Mouse (Mus musculus): Measurements from ENCODE around the gene Hpse2.
"Not testable (repeated sequence)": the region's sequence is repeated elsewhere in the genome, so short reads cannot be mapped to it uniquely, and the experiment has no call there.

Hpse2 gene

DNA sequence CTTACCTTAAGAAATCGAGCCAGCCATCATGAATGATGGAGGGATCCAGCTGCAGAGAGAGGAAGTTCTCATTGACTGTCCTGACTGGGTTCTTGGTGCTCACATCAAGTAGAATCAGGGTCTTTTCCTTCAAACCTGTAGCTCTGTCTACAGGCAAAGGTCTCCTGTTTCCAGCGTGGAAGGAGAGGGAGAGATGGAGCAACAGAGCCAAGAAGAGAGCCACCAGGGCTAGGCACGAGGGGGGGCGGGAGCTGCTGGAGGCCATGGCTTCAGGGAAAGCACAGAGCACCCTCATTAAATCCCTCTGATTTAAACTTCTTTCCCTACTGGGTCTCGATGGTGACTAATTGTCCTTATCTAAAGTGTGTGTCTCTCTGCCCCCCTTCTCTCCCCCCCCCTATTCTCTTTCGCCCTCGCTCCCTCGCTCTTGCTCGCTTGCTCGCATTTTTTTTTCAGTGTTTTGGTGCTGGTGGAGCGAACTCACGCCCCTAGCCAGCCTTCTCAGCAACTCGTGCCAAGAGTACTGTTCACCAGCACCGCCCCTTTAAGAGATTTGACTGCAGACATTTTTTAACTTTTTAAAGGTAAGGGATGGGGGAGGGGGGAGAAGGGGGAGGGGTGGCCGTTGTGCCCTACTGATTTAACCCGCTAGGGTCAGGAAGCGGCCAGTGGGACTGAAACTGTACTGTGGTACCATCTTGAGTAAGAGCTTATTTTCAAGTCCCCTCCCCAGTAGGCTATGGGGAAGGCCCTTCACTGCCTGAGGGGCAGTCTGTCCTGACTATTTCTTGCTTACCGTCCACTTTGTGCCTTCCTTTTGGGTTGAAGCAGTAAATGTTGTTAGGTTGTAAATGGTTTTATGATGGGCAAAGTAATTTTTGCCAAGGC, at the start of gene Hpse2:
Gene Hpse2, minus strand, starts transcription at position 339 of the 888 bp plus-strand sequence.
- POLR2A ChIA-PET: no interaction called here
- CTCF ChIA-PET: interaction anchor here in 1 of 4 experiments (0.6 kb wide), 1 partner anchor 596 kb away, joined by 3 read pairs; no protein-coding TSS in a partner anchor

DNA sequence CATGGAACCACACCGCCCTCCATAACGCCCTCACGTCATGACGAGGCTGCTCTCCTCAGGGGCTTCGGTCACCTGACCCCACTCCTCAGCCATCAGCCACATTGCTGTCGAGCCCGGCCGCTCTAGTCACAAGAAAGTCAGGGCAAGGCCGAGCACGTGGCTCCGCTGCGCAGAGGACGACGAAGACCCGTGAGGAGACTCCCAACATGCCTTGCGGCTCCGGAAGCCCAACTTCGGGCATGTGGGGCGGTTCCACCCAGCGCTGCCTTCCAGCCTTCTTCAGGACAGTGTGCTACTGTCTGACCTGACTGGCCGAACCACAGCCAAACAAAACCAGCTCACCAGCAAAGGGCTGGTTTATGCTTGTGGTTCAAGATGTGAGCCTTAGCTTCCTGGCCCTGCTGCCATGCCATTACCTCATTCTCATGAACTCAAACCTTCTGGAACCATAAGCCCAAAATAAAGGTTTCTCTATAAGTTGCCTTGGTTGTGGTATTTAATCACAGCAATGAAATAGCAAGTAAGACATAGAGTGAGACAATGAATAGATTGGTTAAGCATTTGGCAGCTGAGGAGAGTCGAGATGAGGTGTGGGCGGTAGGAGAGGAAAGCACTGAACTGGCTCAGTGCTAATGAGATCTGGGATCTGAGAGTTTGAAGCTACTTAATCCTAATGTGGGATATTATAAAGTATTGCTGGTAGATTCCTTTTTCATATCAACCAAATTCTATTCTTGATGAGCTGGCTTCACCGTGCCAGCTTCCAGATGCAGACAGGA, 39.5 kb upstream of the Hpse2 start:
- POLR2A ChIA-PET: interaction anchor here in 1 of 4 experiments (1.0 to 1.3 kb wide), 3 partner anchors 13 to 16 kb away, joined by 3 read pairs; no protein-coding TSS in a partner anchor
- CTCF ChIA-PET: no interaction called here

DNA sequence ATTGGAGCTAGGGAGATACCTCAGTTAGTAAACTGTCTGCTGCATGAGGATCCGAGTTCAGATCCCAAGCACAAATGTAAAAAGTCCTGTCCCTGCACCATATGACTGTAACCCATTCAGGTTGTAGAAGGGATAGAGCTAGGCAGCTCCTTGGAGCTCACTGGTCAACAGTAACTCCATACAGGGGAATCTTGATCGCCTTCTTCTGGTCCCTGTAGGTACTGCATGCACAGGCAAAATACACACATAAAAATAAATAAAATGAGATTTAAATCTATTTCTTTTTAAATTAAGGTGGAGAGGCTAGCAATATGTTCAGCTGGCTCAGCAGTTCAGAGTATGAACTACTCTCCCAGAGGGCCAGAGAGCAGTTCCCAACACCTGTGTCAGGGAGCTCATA, 35.9 kb upstream of the Hpse2 start:
- ChIA-PET CTCF (interaction anchor here in 3 of 4 experiments (0.6 to 1.4 kb wide), 11 partner anchors 11 to 629 kb away, joined by 3 to 5 read pairs (median 3); no protein-coding TSS in a partner anchor), POLR2A (interaction anchor here in 2 of 4 experiments (0.5 to 2.8 kb wide), 5 partner anchors 11 to 638 kb away, joined by 3 to 10 read pairs (median 4); partner anchors contain the start of gene Cnnm1 (in 2 of the 2))

DNA sequence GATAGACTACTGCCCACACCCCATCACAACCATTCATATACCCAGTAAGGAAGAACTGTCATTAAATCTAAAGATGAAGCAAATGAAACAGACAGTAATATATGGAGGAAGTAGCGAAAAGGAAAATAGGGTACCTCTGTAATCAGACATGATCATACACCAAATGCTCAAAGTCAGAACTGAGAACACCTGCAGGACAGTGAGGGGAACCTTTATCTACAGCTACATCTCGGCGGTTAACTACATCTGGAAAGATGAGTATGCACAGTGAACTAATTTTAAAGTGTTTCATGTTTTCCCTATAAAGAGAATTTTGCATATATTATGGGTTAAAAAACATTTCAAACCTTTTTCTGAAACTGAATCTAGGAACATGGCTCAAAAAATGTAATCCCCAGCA, 32.4 kb upstream of the Hpse2 start:
- ChIA-PET CTCF (interaction anchor here in 3 of 4 experiments (0.6 to 0.8 kb wide), 4 partner anchors 17 to 1122 kb away, joined by 3 read pairs; partner anchors contain the start of gene Got1 (in 1 of the 3)), POLR2A (no interaction called here)

DNA sequence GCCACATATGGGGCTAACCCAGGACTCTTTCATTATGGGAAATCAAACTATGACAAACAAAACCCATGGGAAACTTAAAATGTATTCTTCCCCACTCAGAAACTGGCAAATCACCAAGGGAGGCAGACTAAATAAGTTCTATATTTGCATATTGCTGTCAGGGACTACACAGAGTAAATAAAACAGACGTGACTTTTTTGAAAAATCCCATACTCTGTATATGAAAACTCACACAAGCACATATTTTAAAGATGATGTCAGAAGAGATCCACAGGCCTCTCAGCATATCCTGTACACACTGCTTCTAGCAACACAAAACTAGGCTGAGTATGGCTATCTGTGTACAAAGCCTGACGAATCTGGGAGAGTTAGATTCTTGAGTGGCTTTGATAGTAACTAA, 27.4 kb upstream of the Hpse2 start:
- POLR2A ChIA-PET: no interaction called here
- CTCF ChIA-PET: no interaction called here

DNA sequence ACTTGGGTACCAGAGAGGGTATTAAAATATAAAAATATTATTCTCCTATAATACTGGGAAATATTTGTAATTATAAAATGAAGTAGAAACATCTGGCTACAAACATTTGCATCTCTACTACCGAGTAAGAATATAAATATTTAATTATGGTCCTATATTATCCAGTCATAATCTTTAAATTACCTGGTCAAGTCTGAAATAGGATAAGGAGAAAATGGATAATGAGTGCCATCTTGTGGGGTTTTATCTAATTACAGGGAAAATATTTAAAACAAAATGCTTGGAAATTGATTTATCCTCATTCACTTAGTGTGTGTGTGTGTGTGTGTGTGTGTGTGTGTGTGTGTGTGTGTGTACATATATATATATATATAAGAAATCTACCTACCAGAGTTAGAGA, 19.0 kb upstream of the Hpse2 start:
- ChIA-PET CTCF (no interaction called here), POLR2A (no interaction called here)

DNA sequence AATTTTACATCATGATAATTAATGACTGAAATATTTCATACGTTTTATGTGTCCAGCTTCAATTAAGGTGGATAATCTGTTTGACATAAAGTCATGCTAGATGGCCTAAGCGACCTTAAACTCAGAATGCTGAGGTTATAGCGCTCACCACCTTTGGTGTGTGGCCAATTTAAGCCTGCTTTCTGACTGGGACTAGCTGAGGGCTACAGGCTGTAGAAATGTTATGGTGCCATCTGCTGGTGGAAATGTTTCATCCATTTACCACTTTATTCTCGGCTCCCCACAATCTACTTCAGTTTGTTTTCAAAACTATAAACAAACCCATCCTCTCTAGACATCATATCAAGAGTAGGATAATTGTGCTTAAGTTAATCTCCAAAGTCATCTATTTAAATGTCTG, 8.2 kb upstream of the Hpse2 start:
- CTCF ChIA-PET: interaction anchor here (0.5 to 2.1 kb wide), 16 partner anchors 10 to 611 kb away, joined by 3 to 14 read pairs (median 4); partner anchors contain the start of gene Slc25a28 (in 1 of the 4)
- POLR2A ChIA-PET: interaction anchor here in 2 of 4 experiments (0.8 to 1.3 kb wide), 3 partner anchors 39 to 601 kb away, joined by 3 read pairs; no protein-coding TSS in a partner anchor

DNA sequence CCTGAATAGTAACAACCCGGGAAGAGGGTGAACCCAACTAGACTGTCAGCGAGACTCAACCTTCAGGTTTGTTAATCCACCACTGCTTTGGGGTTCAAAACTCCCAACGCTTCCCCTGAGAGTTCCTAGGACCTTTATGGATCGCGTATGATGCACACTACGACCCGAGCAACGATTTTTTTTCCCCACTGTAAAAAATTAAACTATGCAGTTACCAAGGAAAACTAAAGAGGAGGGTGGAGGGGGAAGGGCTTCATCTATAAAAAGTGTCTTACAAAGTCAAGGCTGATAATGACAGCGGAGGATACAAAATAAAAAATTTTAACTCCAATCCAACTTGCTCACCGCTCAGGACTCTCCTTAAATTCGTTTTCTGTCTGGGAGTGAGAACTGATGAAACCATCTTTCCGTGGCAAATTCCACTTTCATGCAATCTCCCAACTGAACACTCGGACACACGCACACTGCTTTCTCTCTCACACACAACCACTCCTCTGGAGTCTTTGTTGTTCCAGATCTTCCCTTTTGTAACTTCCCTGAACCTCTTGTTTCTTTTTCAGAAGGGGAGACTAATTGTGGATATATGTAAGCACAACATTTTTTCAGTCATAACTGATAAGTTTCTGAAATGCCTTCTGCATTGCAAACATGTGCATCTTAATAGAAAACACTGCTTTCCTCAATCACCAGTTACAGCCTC, 934 bp downstream of the Hpse2 start:
- CTCF ChIA-PET: no interaction called here
- POLR2A ChIA-PET: no interaction called here

DNA sequence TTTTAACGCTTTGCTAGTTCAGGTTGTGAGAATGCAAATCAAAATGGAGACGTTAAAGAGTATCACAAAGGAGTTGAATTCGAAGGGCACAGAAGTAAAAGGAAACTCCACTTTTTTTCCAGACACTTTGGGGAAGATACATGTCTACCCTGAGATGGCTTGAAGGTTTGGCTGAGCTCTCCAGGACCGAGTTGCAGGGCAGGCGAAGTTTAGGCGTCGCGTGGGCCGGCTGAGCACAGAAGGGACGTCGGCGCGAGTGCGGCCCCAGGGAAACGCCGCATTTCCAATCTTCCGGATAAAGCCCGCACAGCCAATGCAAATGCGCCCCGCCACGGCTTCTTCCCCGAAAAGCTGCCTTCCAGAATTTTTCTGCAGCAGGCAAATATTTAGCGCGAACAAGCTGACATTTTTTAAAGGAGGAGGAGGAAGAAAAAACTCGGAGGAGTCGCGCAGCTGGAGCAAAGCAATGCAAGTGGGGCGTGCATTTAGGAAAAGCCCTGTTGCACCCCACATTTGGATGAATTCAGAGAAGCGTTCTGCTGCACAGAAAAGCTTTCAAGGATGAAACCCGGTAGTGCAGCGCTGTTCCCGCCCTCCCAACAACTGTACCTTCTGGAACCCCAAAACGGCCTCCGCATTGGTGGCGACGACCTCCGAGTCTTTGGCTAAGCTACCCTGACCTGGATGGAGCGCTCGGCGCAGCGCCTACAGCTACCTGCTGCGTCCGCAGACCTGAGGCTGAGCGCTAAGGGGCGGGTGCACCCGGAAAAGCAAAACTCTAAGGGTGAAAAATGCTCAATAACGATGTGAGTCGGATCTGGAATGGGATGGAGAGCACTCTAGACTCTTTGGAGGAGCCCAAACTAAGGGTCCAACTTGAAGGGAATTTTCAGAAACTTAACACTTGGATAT, 1.9 kb downstream of the Hpse2 start:
- POLR2A ChIA-PET: no interaction called here
- CTCF ChIA-PET: interaction anchor here in 2 of 4 experiments (1.1 to 1.2 kb wide), 2 partner anchors 10 to 357 kb away, joined by 3 to 5 read pairs; no protein-coding TSS in a partner anchor

DNA sequence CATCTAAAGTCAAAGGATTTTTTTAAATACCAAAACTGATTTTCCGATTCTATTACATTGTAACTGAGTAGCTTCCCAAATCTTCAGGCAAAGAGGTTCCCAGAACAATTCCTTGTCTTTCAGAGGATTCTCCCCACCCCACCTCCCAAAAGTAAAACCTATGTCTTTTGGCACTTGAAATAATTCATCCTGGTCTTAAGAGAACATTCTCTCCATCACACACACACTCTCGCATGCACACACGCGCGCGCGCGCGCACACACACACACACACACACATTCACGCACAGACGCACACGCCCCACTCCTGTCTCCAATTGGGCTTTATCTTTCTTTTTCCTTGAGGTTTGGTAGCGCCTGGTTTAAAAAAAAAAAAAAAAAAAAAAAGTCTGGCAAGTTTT, 2.7 kb downstream of the Hpse2 start:
- ChIA-PET POLR2A (no interaction called here), CTCF (interaction anchor here in 1 of 4 experiments (1.2 kb wide), 2 partner anchors 356 to 590 kb away, joined by 3 to 4 read pairs; no protein-coding TSS in a partner anchor)

DNA sequence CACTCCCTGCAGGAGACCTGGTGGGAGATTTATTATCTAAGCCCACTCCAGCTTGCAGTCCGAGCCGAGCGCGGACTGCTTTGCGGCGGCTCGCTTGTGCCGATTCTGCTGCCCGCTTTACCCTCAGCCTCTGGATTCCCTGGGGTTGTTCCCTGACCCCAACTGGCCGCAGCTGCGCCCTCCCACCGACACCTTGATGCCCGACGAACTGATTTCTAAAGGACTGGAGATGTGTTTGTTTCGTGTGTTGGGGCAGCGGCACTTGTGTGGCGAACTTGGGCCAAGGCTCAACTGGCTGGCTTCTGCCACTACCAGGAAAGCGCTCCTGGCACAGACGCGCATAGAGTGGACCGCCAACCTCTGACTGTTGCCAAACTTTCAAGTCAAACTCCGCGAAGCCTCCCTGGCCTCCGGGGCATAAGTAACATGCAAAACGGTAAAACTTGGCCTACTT, 3.1 kb downstream of the Hpse2 start:
- POLR2A ChIA-PET: interaction anchor here in 2 of 4 experiments (0.5 to 0.7 kb wide), 3 partner anchors 13 to 139 kb away, joined by 3 to 6 read pairs (median 4); no protein-coding TSS in a partner anchor

DNA sequence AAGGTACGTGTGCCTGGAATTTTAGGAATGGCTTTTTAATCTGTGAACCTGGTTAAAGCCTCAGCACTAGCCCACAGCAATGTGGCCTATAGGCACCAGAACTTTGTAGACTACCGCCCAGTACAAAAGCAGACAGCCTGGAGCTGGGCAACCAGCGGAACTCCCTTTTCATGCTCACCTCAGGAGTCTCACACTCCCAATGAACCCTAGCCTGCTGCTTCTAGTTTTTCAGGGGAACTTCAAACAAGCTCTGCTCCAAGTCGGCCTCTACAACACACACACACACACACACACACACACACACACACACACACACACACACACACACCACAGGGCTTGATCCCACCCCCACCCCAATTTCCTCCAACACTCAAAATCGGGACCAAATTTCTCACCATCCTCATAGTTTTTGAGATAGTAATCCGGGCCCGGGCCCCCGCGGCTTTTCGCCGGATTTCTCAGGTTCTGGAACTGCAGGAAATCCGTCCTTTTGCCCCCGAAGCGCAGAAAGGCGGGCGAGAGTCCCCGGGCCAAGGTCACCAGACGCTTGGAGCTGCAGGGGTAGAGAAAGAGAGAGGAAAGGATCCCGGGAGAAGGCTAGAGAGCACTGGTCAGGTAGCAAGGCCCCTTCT, 3.7 kb downstream of the Hpse2 start:
- ChIA-PET POLR2A (interaction anchor here in 2 of 4 experiments (0.5 to 1.0 kb wide), 4 partner anchors 12 to 139 kb away, joined by 3 to 6 read pairs (median 4); no protein-coding TSS in a partner anchor), CTCF (interaction anchor here in 1 of 4 experiments (1.2 kb wide), 1 partner anchor 589 kb away, joined by 4 read pairs; no protein-coding TSS in a partner anchor)

More for the DNA sequence above, 3.1 kb downstream of the Hpse2 start:
- CTCF ChIA-PET: interaction anchor here in 1 of 4 experiments (1.2 kb wide), 2 partner anchors 356 to 590 kb away, joined by 3 to 4 read pairs; no protein-coding TSS in a partner anchor

DNA sequence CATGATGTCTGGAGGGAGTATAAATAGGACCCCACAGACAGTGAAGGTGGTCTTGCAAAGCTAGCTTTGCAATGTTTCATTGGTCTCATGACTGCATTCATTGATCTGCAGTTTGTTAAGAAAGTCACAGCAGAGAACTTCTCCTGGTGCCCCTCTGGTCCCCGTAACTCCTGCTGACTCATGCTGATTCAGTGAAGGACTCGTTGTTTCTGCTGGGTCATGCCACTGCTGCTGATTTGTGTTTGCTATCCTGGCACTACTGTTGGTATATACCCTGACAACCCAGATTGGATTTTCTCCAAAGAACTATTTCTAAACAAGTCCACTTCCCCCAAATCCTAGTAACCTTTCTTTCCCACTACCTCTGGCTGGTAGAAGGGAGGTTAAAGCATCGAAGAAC, 29.3 kb downstream of the Hpse2 start:
- ChIA-PET CTCF (no interaction called here), POLR2A (no interaction called here)

DNA sequence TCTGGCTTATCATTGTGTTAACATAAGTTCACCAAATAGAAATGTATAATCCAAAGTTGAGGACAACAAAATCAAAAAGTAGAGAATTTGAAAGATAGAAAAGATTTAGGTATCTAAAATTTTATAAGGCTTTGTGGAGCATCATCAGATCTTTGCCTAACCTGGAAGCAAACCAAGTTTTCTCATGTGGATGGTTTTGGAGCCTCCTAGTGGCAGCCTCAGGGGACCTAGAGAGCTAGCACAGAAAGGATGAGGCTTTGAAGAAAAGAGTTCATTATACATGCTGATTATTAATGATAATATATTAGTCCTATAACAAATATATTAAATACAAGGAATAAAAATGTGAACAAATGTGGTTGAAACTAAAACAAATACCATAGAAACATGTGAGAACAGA, 77.0 kb downstream of the Hpse2 start:
- CTCF ChIA-PET: interaction anchor here in 3 of 4 experiments (0.6 to 0.9 kb wide), 4 partner anchors 513 to 600 kb away, joined by 3 to 4 read pairs (median 4); no protein-coding TSS in a partner anchor
- POLR2A ChIA-PET: no interaction called here

DNA sequence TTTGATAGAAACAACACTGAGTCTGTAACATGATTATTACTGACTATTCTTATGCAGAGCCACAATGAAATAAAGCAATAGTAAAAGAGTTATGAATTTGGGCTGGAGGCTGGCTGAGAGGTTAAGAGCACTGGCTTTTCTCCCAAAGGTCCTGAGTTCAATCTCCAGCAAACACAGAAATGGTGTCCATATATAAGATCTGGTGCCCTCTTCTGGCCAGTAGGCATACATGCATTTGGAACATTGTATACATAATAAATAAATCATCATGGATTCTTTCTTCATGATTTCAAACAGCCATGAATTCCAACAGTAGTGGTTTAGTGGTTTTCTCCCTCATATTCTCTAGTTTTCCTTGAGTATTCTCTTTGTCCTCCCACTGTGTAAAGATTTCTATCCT, 81.4 kb downstream of the Hpse2 start:
- ChIA-PET POLR2A (no interaction called here), CTCF (no interaction called here)

DNA sequence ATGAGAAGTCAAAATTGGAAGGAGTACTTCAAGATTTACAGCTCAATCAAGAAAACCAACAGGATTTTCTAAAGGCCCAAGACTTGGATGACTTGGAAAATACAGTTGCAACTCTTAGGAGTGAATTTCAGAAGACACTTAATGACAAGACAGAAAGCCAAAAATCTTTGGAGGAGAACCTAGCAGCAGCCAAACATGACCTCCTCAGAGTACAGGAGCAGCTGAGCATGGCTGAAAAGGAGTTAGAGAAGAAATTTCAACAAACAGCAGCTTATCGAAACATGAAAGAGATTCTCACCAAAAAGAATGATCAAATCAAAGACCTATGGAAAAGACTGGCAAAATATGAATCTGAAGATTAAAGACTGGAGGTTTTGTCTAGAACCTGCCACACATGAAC, 106.8 kb downstream of the Hpse2 start:
- CTCF ChIA-PET, POLR2A ChIA-PET: not testable (repeated sequence)

DNA sequence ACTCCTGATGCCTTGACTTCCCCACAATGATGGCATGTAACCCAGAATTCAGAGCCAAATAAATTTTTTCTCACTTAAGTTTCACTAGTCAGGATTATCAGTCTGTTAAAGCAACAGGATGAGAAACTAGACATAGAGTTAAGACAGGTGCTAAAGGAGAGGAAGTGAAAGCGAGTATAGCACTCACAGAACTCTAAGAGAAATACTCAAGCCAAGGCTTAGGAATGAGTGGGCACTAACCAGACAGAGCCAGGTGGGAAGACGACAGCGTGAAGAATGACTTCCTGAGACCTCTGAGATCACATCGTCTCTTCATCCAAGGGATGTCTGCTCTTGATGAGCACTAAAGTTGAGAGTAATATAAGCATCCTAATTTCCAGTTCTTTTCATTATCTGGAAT, 144.2 kb downstream of the Hpse2 start:
- ChIA-PET CTCF (no interaction called here), POLR2A (no interaction called here)

Data from embryonic stem cell, embryonic (primary cell).